Mouse (Mus musculus) liver, adult 2 months (tissue): ENCODE results near the gene Nol11.

Experiments
- CTCF ChIP-seq: fragments of 200-500 bp; IDR thresholded peaks from 2 replicates; pipeline ENCODE4 v1.5.1; 2011; ENCODE audit warnings: low read depth, low read length, control low read depth
- POLR2A ChIP-seq: fragments of 200-500 bp; IDR thresholded peaks from 2 replicates; pipeline ENCODE4 v1.6.1; 2011; ENCODE audit warnings: low read length, control low read depth; ENCODE audit not compliant: insufficient read depth; ENCODE audit errors: extremely low read depth

GRCm38 (mm10) chr11:107125011-107125410 lies 64.2 kb downstream of the Nol11 start:
- TF ChIP-seq POLR2A (no peak), CTCF (no peak)
